Mouse (Mus musculus) ZHBTc4 (cell line): ENCODE data around the gene Rdh5.

ENCODE experiments used
- DNase-seq: peaks from one replicate; pipeline ENCODE4 v3.0.0-alpha.2; 2011; ENCODE audit warnings: low read depth, low spot score

Gene Rdh5

DNA sequence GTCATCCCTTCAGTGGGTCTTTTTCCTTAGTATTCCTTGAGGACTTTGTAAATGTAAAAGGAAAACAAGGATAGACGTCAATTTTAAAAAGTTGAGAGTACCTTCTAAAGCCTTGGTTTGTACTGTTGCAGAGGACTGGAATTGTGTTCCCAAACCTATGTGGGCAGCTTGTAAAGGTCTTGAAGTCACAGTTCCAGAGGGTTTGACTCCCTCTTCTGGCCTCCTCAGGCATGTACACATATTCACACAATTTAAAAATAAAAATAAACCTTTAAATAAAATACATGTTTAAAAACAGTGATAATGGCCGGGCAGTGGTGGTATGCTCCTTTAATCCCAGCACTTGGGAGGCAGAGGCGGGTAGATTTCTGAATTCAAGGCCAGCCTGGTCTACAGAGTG is 56.6 kb downstream of the Rdh5 start:
- peak; percentile 49 for DNase-seq
